ENCODE assay signal across 8 mouse cellular contexts in the genomic region with DNA sequence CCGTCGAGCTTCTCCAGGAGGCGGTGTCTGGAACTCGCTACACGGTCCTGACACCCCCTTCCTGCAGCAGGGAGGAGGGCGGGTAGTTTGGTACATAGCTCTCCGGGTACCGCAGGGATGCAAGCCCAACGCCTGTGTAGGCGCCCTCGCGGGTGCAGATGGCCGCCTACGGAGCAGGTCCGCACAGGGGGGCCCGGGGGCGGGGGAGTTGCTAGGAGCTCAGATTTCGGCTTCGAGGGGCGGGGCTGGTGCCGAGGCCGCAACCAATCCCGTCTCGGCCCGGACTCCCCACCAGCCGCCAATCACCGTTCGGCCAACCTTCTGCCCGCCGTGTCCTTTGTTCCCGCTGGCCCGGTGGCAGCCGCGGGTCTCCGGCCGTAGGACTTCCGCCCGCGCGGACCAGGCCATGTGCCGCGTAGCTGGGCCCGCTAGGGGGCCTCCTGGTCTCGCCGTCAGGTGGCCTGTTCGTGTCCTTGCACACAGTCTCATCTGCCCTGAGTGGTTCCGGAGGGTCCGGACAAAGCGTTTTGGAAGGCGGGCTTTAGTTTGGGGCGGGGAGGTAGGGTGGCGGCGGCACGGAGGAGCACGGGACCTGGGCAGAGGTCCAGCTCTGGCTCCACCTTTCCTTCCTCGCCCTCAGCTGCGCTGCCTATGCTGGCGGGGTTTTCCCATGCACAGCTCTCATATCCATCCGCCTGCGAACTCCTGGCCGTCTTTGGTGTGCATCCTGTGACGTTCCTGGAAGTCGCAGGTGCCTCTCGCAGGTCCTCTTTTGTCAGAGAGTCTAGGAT. TPM values are rescaled to one million over a fixed set of nuclear protein-coding genes. Genes with fewer than 3 reads are reported as not detected.
DNase-seq lines count a peak whose midpoint lies in the region; ATAC-seq and TF ChIP-seq lines count a peak whose summit lies in the region.

No protein-coding gene starts in this region.

- DNase-seq in R1 (ENCODE audit: low read depth, low spot score): peak; percentile 93
- DNase-seq in gastrocnemius, adult 2 months: peak; percentile 97
- DNase-seq in left cerebral cortex, adult 2 months (ENCODE audit: extremely low spot score in 1 of 2, low spot score in 2 of 2): peak; percentile 90 to 93
- DNase-seq in right cerebral cortex, adult 18-20 months: peak; percentile 96
- peak; percentile 94 for DNase-seq in urinary bladder, adult 2 months (ENCODE audit: low spot score)

- H3K9ac ChIP-seq in hindbrain, embryonic 16.5 days (ENCODE audit: low read depth, low read length): peak overlapping the region; percentile 69

- no peaks in the 10 kb centered on the region for H3K36me3 ChIP-seq in hindbrain, embryonic 16.5 days (ENCODE audit: control insufficient read depth, insufficient read depth, low read length)
- no peaks in the 10 kb centered on the region for H3K36me3 ChIP-seq in macrophage (ENCODE audit: inconsistent target)

- WGBS in hindbrain, embryonic 16.5 days: under 1% methylated on average over 63 of the region's 64 CpGs
- under 1% methylated on average over 55 of the region's 64 CpGs for WGBS in macrophage (ENCODE audit: missing documents)

- H3K9me3 ChIP-seq in hindbrain, embryonic 16.5 days (ENCODE audit: control insufficient read depth, low read length): no peaks in the 10 kb centered on the region

- intact Hi-C loops in gastrocnemius, adult 2 months (cut with DNase I): no loop called here
- intact Hi-C loops in left cerebral cortex, adult 2 months (cut with DNase I): loop anchor here (1.0 kb wide), 1 partner anchor 21 kb away; no protein-coding TSS in a partner anchor

- H3K4me2 ChIP-seq in hindbrain, embryonic 16.5 days (ENCODE audit: low read length): peak overlapping the region; percentile 62

- TF ChIP-seq CTCF in gastrocnemius, adult 2 months (IDR thresholded peaks at IDR 0.05): peak; percentile 73
- TF ChIP-seq CTCF in left cerebral cortex, adult 2 months (IDR thresholded peaks at IDR 0.05): peak; percentile 61

- peak overlapping the region; percentile 90 for H3K27ac ChIP-seq in gastrocnemius, adult 2 months
- peak overlapping the region; percentile 89 for H3K27ac ChIP-seq in hindbrain, embryonic 16.5 days (ENCODE audit: low read depth, low read length)
- peak overlapping the region; percentile 98 for H3K27ac ChIP-seq in left cerebral cortex, adult 2 months
- H3K27ac ChIP-seq in macrophage: peak overlapping the region; percentile 50

- ATAC-seq in common myeloid progenitor, adult 5-6 weeks (replicated peaks; ENCODE audit: low read depth, poor library complexity, severe bottlenecking): peak; percentile 55
- ATAC-seq in hindbrain, embryonic 16.5 days: peak; percentile 91

- H3K4me1 ChIP-seq in hindbrain, embryonic 16.5 days (ENCODE audit: control insufficient read depth, insufficient read depth, low read depth, low read length): peaks cover 44% of the 10 kb centered on the region

- peak overlapping the region; percentile 73 for H3K4me3 ChIP-seq in gastrocnemius, adult 2 months
- peak overlapping the region; percentile 44 for H3K4me3 ChIP-seq in hindbrain, embryonic 16.5 days (ENCODE audit: low read length)
- peak overlapping the region; percentile 48 for H3K4me3 ChIP-seq in left cerebral cortex, adult 2 months
- H3K4me3 ChIP-seq in macrophage (ENCODE audit: inconsistent target): peak overlapping the region; percentile 28

- no peaks in the 10 kb centered on the region for H3K27me3 ChIP-seq in hindbrain, embryonic 16.5 days (replicated peaks; ENCODE audit: control insufficient read depth, insufficient read depth, low read length)

- H3K79me2 ChIP-seq in macrophage (ENCODE audit: inconsistent target): no peaks in the 10 kb centered on the region

RNA-seq across cellular contexts. Expression of a gene that starts 22.4 kb away (rescaled TPM):
- total RNA-seq in common myeloid progenitor, adult 5-6 weeks (2017): 6,083 and 6,415 TPM in 2 replicates
- 100 to 1,000 TPM in 1 of 2 experiments, 10 to 100 TPM in 1; 58.5 to 108 TPM for total RNA-seq in gastrocnemius, adult 2 months (2021)
- 1,165 and 1,204 TPM in 2 replicates for polyA plus RNA-seq in hindbrain, embryonic 16.5 days (2015; fragmentation: Nextera tagmentation; extraction: Ambion mirVana)
- total RNA-seq in left cerebral cortex, adult 2 months (2021): 100 to 1,000 TPM; 353 to 363 TPM
- total RNA-seq in macrophage (2018; cell fraction: chromatin; rRNA removed): 100 to 1,000 TPM in 1 of 26 experiments, 10 to 100 TPM in 25; 14.8 to 195 (median 44.0) TPM
- total RNA-seq in macrophage (2018; cell fraction: cytosol; rRNA removed): 100 to 1,000 TPM; 533 to 930 (median 702) TPM
- 100 to 1,000 TPM; 100 to 475 (median 211) TPM for total RNA-seq in macrophage (2018; cell fraction: nucleus; rRNA removed)
- polyA plus RNA-seq in macrophage (2018): 808 to 1,710 TPM (median 1,042 TPM) in 3 replicates
- 836 and 1,054 TPM in 2 replicates for polyA plus RNA-seq in urinary bladder, adult 2 months (2012; rRNA removed)

Comparison
In these comparisons a context has a peak if more than half of its experiments do, and no peak if none do; other contexts are left out.
1. Peak in every context shown above with its lines: DNase-seq, ATAC-seq, H3K4me3 ChIP-seq and H3K27ac ChIP-seq.
2. RNA of a gene that starts 22.4 kb away (total RNA-seq): 6,083 to 6,415 TPM in common myeloid progenitor, adult 5-6 weeks; 353 to 363 TPM in left cerebral cortex, adult 2 months and 58.5 to 108 TPM in gastrocnemius, adult 2 months; every median in the first group is over 10 times any median in the second.